Mouse (Mus musculus) layer of hippocampus, postnatal 10 days (tissue): Measurements from ENCODE around the gene Ccr6. TPM values are rescaled to one million over a fixed set of nuclear protein-coding genes. Genes with fewer than 3 reads are reported as not detected.

Source experiments
- DNase-seq, 2 experiments: peaks; one replicate each; pipeline ENCODE4 v3.0.0; 2021; ENCODE audit warnings: low spot score in 2 of 2
- total RNA-seq, 2 experiments: library from RNA; stranded (reverse); gene quantifications; 2 replicates each; pipeline ENCODE4 v1.2.3; 2021

Ccr6 gene
- total RNA-seq, 2 experiments from 2014 or later: 0.27 TPM; not detected in 1

DNA sequence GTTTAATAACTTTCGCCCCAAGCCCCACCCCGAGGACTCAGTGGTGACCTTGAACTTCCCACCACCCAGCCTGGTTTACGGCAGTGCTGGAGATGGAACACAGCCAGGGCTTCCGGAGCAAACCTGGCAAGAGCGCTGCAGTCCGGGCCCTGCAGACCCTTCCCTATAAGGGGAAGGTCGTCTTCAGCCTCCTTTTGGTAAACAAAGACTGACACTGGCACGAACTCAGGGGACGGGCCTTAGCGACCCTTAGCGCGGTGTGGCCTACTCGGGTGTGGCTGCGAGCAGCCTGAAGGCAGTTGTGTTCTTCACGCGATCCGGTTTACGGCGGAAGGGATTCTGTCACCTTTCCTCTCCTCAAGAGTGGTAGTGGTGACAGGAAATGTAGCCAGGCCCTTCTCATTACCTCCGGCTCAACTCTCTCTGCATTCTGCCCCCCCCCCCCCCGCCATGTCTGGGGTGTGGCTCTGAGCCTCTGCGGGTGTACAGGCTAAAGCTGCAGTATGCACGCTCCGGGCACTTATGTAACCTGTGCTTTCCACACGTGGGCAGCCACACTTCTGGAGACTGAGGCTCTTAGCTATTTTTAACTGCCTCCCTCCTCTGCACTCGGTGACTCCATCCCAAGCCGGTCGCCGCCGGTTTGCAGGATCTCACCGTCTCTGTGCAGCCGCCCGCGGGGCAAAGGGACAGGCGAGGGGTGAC lies 47.1 kb downstream of the Ccr6 start, which contains the start of gene Mpc1:
Gene Mpc1, plus strand, starts transcription at position 84 of the 705 bp plus-strand sequence.
- peak; percentile 65 to 69 for DNase-seq

DNA sequence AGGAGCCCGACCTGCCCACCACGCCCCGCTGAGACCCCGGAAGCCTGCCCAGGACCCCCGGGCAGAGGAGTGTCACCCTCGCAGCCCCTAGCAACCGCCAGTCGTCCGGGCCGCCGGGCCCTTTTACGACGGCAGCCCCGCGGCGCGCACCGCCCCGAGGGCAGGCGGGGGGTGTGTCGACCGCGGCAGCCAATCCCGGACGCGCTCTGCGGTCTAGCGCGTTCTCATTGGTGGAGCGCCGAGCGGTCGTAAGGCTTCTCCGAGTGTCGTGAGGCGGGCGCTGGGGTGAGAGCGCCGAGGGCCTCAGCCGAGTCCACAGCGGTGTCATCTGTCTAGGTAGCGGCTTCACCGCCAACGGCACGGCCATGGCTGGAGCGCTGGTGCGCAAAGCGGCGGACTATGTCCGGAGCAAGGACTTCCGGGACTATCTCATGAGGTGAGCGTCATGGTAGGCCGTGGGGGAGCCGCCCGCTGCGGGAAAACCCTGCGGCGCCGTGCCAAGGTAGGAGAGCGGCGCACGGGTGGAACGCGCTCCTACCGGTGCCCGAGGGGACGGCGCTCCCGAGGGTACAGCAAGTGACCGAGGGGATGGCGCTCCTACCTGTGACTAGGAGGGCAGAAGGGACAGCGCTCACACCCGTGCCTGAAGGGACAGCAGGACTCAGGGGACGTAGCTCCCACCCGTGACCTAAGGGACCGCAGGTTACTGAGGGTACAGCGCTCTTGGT lies 47.8 kb downstream of the Ccr6 start:
- DNase-seq: peak; percentile 95 to 97

DNA sequence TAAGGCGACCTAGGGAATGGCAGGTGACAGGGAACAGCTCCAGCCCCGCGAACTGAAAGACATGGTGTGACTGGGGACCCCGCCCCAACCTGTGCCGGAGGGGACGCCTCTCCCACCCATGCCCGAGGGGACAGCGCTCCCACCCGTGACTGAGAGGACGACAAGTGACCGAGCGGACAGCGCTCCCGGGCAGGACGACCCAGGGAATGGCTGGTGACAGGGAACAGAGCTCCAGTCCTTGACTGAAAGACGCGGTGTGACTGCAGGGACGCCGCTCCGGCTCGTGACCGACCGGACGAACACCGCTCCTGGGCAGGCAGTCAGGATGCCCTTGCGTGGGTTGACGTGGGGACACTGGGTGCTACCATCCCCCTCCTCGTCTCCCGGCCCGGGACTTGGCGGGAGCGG lies 48.4 kb downstream of the Ccr6 start:
- peak; percentile 46 to 48 for DNase-seq

DNA sequence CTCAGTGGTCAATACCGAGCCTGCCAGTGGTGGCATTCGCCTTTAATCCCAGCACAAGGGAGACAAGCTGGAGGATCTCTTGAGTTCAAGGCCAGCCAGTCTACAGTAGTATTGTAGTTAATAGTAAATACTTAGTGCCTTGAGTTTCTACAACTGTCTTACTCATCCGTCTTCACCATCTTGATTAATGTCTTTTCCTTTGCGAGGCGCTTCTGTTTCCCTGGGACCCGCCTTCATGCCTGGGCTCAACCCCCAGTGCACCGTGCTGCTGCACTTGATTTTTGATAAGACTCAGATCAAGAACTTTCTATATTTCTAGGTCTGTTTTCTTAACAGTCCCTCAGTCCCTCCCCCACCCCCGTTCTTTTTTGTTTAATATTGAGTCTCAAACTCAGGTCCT lies 49.2 kb downstream of the Ccr6 start:
- no peak for DNase-seq

DNA sequence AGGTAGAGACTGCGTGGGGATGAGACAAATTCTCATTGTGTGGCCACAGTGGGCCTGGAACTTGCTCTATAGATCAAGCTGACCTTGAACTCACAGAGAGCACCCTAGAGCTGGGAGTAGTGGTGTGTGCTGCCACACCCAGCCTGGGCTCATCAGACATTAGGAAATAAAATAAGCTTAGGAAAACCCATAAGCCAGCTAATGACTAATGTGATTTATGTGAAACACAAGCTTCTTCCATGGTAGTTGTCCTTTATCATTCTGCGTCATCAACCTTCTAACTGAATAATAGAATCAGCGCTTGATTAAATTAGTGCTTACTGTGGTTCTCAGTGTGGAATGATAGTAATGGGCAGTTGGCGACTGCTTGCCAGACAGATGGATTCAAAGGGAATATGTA lies 51.1 kb downstream of the Ccr6 start:
- DNase-seq: no peak

DNA sequence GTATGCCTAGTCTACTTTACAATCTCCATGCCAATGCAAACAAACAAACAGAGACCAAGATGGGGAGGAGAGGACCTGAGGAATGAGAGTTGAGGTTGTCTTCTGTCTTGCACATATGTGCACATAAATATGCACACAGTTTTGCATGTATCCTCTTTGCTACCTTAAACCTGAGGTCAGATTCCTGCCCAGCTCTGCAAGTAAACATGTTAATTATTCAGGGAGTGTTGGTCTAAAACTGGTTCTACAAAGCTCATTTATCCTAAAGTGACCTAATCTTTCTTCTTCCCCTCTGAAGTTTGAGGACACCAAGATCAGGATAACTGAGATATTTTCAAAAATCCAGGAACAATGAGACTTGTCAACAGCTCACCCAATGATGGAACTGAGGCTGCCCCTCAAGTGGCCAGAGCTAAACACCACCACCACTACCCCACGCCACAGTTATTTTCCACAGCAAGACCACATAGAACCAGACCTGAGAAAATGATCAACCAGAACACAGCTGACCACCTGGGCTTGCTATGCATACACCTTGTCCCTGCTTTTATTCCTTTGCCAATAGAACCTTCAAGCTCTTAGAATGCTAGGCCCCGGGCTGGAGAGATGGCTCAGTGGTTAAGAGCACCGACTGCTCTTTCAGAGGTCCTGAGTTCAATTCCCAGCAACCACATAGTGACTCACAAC lies 54.3 kb downstream of the Ccr6 start:
- no peak for DNase-seq

DNA sequence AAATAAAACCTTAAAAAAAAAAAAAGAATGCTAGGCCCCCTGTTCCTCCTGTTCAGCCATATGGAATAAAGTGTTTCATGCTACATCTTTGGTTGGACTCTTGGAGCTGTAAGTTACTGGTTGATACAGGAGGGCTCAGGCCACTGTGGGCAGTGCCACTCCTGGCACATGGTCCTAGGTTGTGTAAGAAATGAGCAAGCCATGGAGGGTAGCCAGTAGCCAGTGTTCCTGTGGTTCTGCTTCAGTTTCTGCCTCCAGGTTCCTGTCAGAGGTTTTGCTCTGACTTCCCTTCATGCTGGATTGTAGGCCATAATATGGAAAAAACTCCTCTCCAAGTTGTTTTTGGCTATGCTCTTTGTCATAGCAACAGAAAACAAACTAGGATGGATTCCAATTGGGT lies 54.9 kb downstream of the Ccr6 start:
- DNase-seq: no peak

DNA sequence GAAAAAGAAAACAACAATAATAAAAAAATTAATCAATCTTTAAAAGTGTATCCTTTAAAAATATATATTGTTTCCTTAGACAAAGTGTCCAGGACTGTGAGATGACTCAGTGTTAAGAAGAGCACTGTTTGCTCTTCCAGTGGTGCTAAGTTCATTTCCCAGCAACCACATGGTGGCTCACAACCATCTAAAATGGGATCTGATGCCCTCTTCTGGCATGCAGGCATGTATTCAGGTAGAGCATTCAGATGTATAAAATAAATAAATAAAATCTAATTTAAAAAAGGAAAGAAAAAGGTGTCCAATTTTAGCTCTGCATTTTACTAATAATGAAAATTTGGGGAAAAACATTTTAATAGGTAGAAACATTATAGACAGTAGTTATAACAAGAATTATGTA lies 60.0 kb downstream of the Ccr6 start:
- DNase-seq: no peak

DNA sequence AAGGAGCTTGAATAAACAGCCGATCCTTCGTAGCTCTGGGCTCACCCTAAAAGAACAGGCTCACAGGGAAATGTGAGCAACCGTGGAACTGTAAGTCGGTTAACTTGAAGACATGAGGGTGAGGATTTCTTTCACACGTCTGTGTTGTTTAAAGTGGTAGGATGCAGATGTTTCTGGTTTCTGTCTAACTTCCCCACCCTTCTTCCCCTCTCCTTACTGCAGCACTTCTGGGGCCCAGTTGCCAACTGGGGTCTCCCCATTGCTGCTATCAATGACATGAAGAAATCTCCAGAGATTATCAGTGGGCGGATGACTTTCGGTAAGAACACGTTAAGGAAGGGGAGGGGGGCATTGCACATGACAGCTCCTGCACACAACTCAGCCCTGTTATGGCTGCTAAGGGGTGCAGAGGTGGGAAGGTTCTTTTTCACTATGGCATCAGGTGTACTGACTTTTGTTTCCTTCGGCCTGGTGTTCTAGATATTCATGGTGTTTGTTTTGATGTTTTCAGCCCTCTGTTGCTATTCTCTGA lies 60.5 kb downstream of the Ccr6 start:
- no peak for DNase-seq

DNA sequence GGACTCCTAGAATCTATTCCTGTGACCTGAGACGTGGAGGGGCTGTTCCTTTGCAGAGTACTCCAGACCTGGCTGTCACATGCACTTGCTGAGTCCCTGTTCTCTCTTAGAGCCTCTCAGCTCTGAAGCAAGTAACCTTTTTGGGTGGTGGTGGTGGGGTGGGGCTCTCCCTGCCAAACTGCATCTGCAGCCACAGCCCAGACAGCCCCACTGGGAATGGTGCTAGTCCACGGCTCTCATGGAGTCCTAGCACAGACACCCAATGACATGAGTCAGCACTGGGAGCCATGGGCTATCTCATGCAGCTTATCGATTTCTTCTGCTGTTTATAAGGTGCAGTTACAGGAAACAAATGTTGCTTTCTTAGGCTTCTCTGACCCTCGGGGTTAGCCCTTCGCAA lies 61.9 kb downstream of the Ccr6 start:
- DNase-seq: no peak

DNA sequence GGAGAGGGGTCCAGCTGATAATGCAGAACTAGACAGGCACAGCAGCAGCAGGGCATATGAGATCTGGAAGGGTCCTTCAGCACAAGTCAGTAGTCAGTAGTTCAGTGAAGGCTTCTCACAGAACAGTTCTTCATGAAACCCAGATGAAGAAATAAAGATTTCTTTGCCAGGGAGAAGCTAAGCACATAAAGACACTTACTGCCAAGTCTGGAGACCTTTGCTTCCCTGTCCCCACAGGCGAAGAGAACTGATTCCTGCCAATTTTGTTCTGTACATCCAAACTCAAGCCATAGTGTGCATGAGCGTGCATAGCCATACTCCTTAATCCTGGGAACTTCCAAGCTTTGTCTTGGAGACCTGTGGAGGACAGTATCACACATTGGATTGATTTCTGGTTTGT lies 62.4 kb downstream of the Ccr6 start:
- DNase-seq: no peak

DNA sequence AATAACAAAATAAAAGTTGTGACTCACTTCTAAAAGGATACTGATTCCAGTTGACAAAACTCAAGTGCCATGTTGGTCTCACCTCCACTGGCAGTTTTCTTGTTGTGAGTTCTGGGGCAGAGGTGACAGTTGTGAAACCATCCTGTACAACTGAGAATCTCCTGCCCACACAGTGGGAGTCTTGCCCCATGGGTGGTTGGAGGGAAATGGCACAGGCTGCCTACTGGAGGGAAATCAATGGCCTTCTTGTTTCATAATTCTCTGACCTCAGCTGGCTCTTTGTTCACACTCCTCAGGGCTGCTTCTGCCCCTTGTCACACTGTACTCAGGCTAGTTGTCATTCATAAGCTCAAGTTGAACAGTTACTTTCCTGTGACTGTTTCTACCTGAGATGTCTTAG lies 63.7 kb downstream of the Ccr6 start:
- DNase-seq: no peak

DNA sequence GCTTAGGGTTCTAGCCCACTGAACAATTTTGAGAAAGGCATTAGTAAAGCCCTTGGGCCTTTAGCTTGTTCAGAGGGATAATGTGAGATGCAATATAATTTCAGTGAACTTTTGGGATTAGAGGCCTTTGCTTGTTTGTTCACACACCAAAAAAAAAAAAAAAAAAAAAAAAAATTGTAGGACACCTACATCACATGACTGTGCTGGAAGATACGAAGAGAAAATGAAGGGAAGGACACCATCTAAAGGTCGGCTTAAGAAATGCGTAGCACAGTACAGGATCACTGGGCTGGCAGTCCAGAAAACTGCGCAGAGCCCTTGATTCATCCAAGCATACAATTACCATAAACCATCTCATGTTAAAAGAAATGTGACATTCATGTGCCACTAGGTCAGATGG lies 65.7 kb downstream of the Ccr6 start:
- DNase-seq: no peak

DNA sequence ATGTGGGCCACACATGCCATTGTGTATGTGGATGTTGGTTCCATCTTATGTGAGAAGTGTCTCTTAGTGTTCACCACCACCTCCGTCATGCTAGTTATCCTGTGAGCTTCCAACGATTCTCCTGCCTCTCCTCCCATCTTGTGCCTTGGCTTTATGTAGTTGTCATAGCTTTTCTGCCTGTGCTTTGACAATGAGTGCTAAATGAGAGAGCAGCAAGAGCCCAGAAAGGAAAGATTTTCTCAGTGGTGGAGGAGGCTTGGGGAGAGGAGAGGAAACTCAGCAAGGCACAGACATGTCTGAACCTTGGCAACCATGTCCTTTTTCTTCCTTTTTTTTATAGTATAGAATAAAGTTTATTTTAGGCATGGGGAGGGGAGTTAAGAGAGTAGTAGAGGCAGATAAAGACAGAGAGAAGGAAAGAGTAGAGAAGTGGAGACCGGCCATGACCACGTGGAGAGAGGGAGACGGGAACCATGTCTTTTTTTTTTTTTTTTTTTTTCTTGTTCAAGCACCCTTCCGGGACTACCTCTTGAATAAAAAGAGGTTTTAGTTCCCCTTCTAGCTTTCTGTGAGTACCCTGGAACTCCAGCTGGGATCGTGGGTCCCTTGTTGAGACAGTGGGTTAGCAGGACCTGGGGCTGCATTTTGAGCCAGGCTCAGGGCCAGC lies 67.1 kb downstream of the Ccr6 start:
- no peak for DNase-seq

DNA sequence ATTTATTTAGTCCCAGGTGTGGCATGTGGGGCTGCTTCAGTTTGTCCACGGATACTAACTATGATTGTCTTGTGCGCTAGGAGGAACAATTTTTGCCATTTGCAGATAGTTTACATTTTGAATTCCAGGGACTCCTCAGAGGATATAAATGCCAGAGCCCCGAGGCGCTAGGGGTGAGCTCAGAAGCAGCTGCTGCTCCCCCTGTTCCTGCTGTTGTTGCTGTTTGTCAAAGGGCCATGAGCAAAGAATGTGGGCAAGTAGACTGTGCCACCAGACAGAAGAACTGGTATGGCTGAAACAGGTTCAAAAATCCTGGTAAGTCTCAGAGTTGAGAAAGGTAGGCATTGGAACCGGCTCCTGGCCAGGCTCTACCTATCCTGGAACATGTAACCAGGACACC lies 67.8 kb downstream of the Ccr6 start:
- no peak for DNase-seq

DNA sequence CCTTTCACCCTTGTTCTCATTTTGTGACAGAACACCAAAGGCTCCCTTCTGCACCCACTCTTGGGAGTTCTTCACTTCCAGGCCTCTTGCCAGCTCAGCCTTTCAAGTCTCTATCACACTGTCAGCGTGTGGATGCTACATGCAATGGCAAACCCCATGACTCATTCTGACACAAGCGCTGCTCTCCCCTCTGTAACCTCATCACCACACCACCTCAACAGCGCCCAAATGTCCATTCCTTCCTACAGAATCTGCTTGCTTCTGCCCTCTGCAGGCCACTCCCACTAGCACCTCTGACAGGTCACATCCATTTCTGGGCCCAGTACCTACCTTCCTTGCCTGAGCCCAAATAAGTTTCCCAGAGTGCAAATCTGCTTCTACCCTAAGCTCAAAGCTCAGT lies 70.0 kb downstream of the Ccr6 start:
- DNase-seq: no peak

Other genes with a start within 250 kb of the Ccr6 start
- under 1 TPM in 1 of 2 experiments, not detected in 1; 0.39 TPM for gene Gm49673, start 88.3 kb upstream of the Ccr6 start, total RNA-seq
- gene Rnaset2a, start 87.9 kb upstream of the Ccr6 start, total RNA-seq: 1 to 10 TPM; 6.2 to 6.8 TPM
- gene Fgfr1op, start 70.5 kb upstream of the Ccr6 start, total RNA-seq: 10 to 100 TPM; 18.9 to 22.7 TPM
- 100 to 1,000 TPM; 147 to 163 TPM for gene Mpc1, start 46.9 kb downstream of the Ccr6 start, total RNA-seq
- 10 to 100 TPM; 64.9 to 67.6 TPM for gene Sft2d1, start 75.1 kb downstream of the Ccr6 start, total RNA-seq
- 10 to 100 TPM in 1 of 2 experiments, 1 to 10 TPM in 1; 9.3 to 11.1 TPM for gene Prr18, start 101.4 kb downstream of the Ccr6 start, total RNA-seq
- under 1 TPM; 0.87 to 0.89 TPM for gene T2, start 119.9 kb downstream of the Ccr6 start, total RNA-seq
- gene T, start 198.4 kb downstream of the Ccr6 start, total RNA-seq: 1 to 10 TPM in 1 of 2 experiments, not detected in 1; 1.1 TPM